Mouse (Mus musculus) ES-E14 (cell line): ENCODE results near the gene 2410141K09Rik. TPM values are rescaled to one million over a fixed set of nuclear protein-coding genes. Genes with fewer than 3 reads are reported as not detected.
A peak's percentile ranks its signal among the peaks of the same experiment; 100 is the strongest.
"Not testable (repeated sequence)": the region's sequence is repeated elsewhere in the genome, so short reads cannot be mapped to it uniquely, and the experiment has no call there.

Experiments used
- DNase-seq: peaks from one replicate; pipeline ENCODE4 v3.0.0-alpha.2; 2013; ENCODE audit warnings: low read depth, low spot score
- H3K27ac ChIP-seq: 2 replicates; pipeline ENCODE4 v1.5.1; 2012; ENCODE audit warnings: low read depth, mild to moderate bottlenecking, low read length, moderate library complexity, mixed read lengths; ENCODE audit not compliant: poor library complexity, insufficient read depth, severe bottlenecking
- H3K36me3 ChIP-seq: 2 replicates; pipeline ENCODE4 v1.6.1; 2012; ENCODE audit warnings: mild to moderate bottlenecking, low read length, moderate library complexity, mixed read lengths; ENCODE audit not compliant: control insufficient read depth, poor library complexity, insufficient read depth, severe bottlenecking
- H3K4me1 ChIP-seq, 2 experiments: fragments of 150-350 bp in 1 of 2; sonication (generic) in 1 of 2; 2 replicates each; pipeline ENCODE4 v1.6.1; 2012; ENCODE audit warnings: low read length in 2 of 2, mild to moderate bottlenecking in 1 of 2, mixed read lengths in 1 of 2; ENCODE audit not compliant: control insufficient read depth in 2 of 2, insufficient read depth in 2 of 2, poor library complexity in 1 of 2
- H3K4me3 ChIP-seq, 2 experiments: fragments of 150-350 bp in 1 of 2; sonication (generic) in 1 of 2; 2 replicates each; pipeline ENCODE4 v1.5.1; 2012; ENCODE audit warnings: low read length in 2 of 2, low read depth in 1 of 2, mild to moderate bottlenecking in 1 of 2, mixed read lengths in 1 of 2; ENCODE audit not compliant: insufficient read depth in 1 of 2, poor library complexity in 1 of 2, severe bottlenecking in 1 of 2
- H3K9ac ChIP-seq: 2 replicates; pipeline ENCODE4 v1.6.1; 2012; ENCODE audit warnings: low read depth, mild to moderate bottlenecking, low read length, mixed read lengths; ENCODE audit not compliant: poor library complexity, insufficient read depth, severe bottlenecking
- H3K9me3 ChIP-seq: fragments of 150-350 bp; sonication (generic); 2 replicates; pipeline ENCODE4 v1.6.1; 2012; ENCODE audit warnings: low read depth, mild to moderate bottlenecking, low read length; ENCODE audit not compliant: control insufficient read depth, insufficient read depth
- in situ Hi-C, 2 experiments: fragments of 600-800 bp; cut with MboI; formaldehyde crosslinking; loops; one replicate each; pipeline ENCODE4 v1.15.1; 2025; ENCODE audit warnings: low sequenced_read_pairs in 2 of 2, inconsistent platforms in 1 of 2; ENCODE audit not compliant: unreplicated experiment in 2 of 2
- total RNA-seq: library from RNA; depleted of rRNA; stranded (reverse); fragments of 300-350 nt; gene quantifications from 2 replicates; pipeline ENCODE4 v1.2.3, GENCODE M21; 2012; rRNA removed

Gene 2410141K09Rik
- 91.2 and 114 TPM in 2 replicates for total RNA-seq

DNA sequence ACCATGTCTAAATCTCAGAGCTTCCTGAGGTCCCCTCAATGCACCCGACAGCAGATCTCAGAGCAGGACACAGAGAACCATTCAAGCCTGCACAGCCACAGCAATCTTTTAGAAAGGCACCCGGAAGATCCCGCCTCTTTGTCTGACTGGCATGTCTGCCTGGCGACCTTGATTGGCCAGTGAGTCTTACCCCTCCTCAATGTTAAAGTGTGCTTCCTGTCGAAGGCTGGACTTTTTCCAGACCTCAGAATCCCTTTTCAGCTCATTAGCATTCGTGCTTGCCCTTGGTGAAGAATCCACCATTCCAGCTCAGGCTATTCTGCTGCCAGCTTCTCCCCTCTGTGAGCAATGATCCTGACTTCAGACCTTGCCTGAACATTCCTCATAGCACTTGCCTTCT lies at the start of gene 2410141K09Rik:
Gene 2410141K09Rik, minus strand, starts transcription at position 101 of the 400 bp plus-strand sequence.
- peak within 1 kb of the TSS; percentile 66; the same call in 1 of the 2 replicates for H3K27ac ChIP-seq
- peak within 1 kb of the TSS; percentile 48; the same call in 1 of the 2 replicates for H3K9ac ChIP-seq
- H3K4me1 ChIP-seq, H3K36me3 ChIP-seq, H3K9me3 ChIP-seq, DNase-seq, in situ Hi-C loops: not testable (repeated sequence)
- peak within 1 kb of the TSS; percentile 58 to 61 for H3K4me3 ChIP-seq

GRCm38 (mm10) chr13:66426858-66427257 lies 14.1 kb downstream of the 2410141K09Rik start:
- H3K36me3 ChIP-seq, H3K4me3 ChIP-seq, H3K9ac ChIP-seq, H3K27ac ChIP-seq, H3K9me3 ChIP-seq, H3K4me1 ChIP-seq, DNase-seq, in situ Hi-C loops: not testable (repeated sequence)

- H3K4me3 ChIP-seq, H3K9me3 ChIP-seq, DNase-seq, H3K36me3 ChIP-seq, in situ Hi-C loops, H3K9ac ChIP-seq, H3K4me1 ChIP-seq: not testable (repeated sequence)
- peak overlapping the region; percentile 72; the same call in 1 of the 2 replicates for H3K27ac ChIP-seq
Observed at GRCm38 (mm10) chr13:66414962-66415361, 26.0 kb downstream of the 2410141K09Rik start.

Other genes starting within 250 kb of the 2410141K09Rik start
- 3.0 and 3.2 TPM in 2 replicates for gene Gm10772, start 213.5 kb downstream of the 2410141K09Rik start, total RNA-seq